Mouse (Mus musculus) liver, embryonic 14.5 days (tissue): ENCODE measurements around the gene Kcna6. TPM values are rescaled to one million over a fixed set of nuclear protein-coding genes. Genes with fewer than 3 reads are reported as not detected.

Source experiments
- ATAC-seq: fragments of 200-750 bp; cut with Nextera tagmentation; 2 replicates; pipeline ENCODE4 v1.8.0; 2017; ENCODE audit warnings: moderate number of reproducible peaks, mild to moderate bottlenecking, moderate library complexity; ENCODE audit not compliant: insufficient read depth
- DNase-seq, 3 experiments: peaks; one replicate each; pipeline ENCODE4 v3.0.0-alpha.2; 2012 to 2013; ENCODE audit warnings: low read depth in 3 of 3, low spot score in 3 of 3
- H3K27ac ChIP-seq: fragments of 300-500 bp; sonication (generic); 2 replicates; pipeline ENCODE4 v1.5.1; 2014; ENCODE audit warnings: moderate library complexity, mild to moderate bottlenecking, control low read depth, inconsistent platforms
- H3K27me3 ChIP-seq: fragments of 300-500 bp; sonication (generic); 2 replicates; pipeline ENCODE4 v1.6.1; 2014; ENCODE audit warnings: mild to moderate bottlenecking, low read length, moderate library complexity; ENCODE audit not compliant: control insufficient read depth, insufficient read depth
- H3K36me3 ChIP-seq: fragments of 300-500 bp; sonication (generic); replicated peaks from 2 replicates; pipeline ENCODE4 v1.6.1; 2014; ENCODE audit warnings: low read depth; ENCODE audit not compliant: control insufficient read depth, insufficient read depth
- H3K4me1 ChIP-seq, 2 experiments: fragments of 200-500 bp in 1 of 2; fragments of 300-500 bp in 1 of 2; sonication (generic) in 1 of 2; replicated peaks; 2 replicates each; pipeline ENCODE4 v1.6.1; 2012 to 2014; ENCODE audit warnings: antibody characterized with exemption in 1 of 2, inconsistent platforms in 1 of 2, low read length in 1 of 2; ENCODE audit not compliant: control insufficient read depth in 2 of 2, insufficient read depth in 2 of 2
- H3K4me2 ChIP-seq: fragments of 300-500 bp; sonication (generic); 2 replicates; pipeline ENCODE4 v1.6.1; 2014; ENCODE audit warnings: low read depth, mild to moderate bottlenecking, control low read depth, moderate library complexity
- H3K4me3 ChIP-seq, 2 experiments: fragments of 200-500 bp in 1 of 2; fragments of 300-500 bp in 1 of 2; sonication (generic) in 1 of 2; 2 replicates each; pipeline ENCODE4 v1.5.1; 2012 to 2014; ENCODE audit warnings: low read depth in 2 of 2, low read length in 2 of 2, mild to moderate bottlenecking in 2 of 2, control low read depth in 1 of 2, inconsistent platforms in 1 of 2, moderate library complexity in 1 of 2; ENCODE audit not compliant: insufficient read depth in 1 of 2
- H3K9ac ChIP-seq: fragments of 300-500 bp; sonication (generic); replicated peaks from 2 replicates; pipeline ENCODE4 v1.6.1; 2014; ENCODE audit warnings: mild to moderate bottlenecking, control low read depth, moderate library complexity
- H3K9me3 ChIP-seq: fragments of 300-500 bp; sonication (generic); 2 replicates; pipeline ENCODE4 v1.6.1; 2016; ENCODE audit warnings: low read length, mixed read lengths; ENCODE audit not compliant: control insufficient read depth
- CTCF ChIP-seq: IDR thresholded peaks from 2 replicates; pipeline ENCODE4 v1.5.1; 2016; ENCODE audit warnings: antibody characterized with exemption, low read depth, control low read depth
- EP300 ChIP-seq: IDR thresholded peaks from 2 replicates; pipeline ENCODE4 v1.6.1; 2016; ENCODE audit warnings: antibody characterized with exemption, low read depth
- WGBS: fragments of 180-500 bp; shearing (Covaris S2); extraction: QIAGEN DNeasy Blood & Tissue Kit; methylation state at CpG from one replicate; pipeline ENCODE4 v1.1.7; 2014; ENCODE audit not compliant: insufficient replicate concordance; 5-methylcytosine and 5-hydroxymethylcytosine counted together
- polyA plus RNA-seq, 2 experiments: library from polyadenylated mRNA; depleted of rRNA in 1 of 2; stranded (reverse) in 1 of 2; unstranded in 1 of 2; fragments of >200 nt; fragmentation: Nextera tagmentation in 1 of 2; extraction: Ambion mirVana in 1 of 2; gene quantifications; 2 replicates each; pipeline versions ENCODE4 v1.2.1 to v1.2.3; 2012 to 2014

Gene Kcna6
- polyA plus RNA-seq, 2 experiments = 0.07 to 0.10 TPM

GRCm38 (mm10) chr6:126687120-126687519 is 53.4 kb downstream of the Kcna6 start:
- ATAC-seq (no peak), DNase-seq (no peak)
- H3K4me3 ChIP-seq = no peak overlapping the region
- 68% methylated on average over 4 of the region's 4 CpGs for WGBS
- no peak overlapping the region for H3K9ac ChIP-seq
- no peak overlapping the region for H3K4me2 ChIP-seq
- no peak for TF ChIP-seq EP300
- TF ChIP-seq CTCF = no peak
- H3K9me3 ChIP-seq = no peaks in the 10 kb centered on the region
- no peaks in the 10 kb centered on the region for H3K4me1 ChIP-seq
- H3K27me3 ChIP-seq = no peaks in the 10 kb centered on the region
- H3K27ac ChIP-seq = no peak overlapping the region
- H3K36me3 ChIP-seq = no peaks in the 10 kb centered on the region

- TF ChIP-seq CTCF = no peak
- TF ChIP-seq EP300 = no peak
- no peak overlapping the region for H3K4me3 ChIP-seq
- ATAC-seq (no peak), DNase-seq (no peak)
- WGBS = 47% methylated on average over 3 of the region's 3 CpGs
- no peaks in the 10 kb centered on the region for H3K27me3 ChIP-seq
- H3K36me3 ChIP-seq = no peaks in the 10 kb centered on the region
- H3K9ac ChIP-seq = no peak overlapping the region
- no peak overlapping the region for H3K4me2 ChIP-seq
- H3K27ac ChIP-seq = no peak overlapping the region
- H3K4me1 ChIP-seq = no peaks in the 10 kb centered on the region
- H3K9me3 ChIP-seq = no peaks in the 10 kb centered on the region
Measured at GRCm38 (mm10) chr6:126685135-126685534, 55.3 kb downstream of the Kcna6 start.

- no peak overlapping the region for H3K4me3 ChIP-seq
- TF ChIP-seq EP300 (no peak), CTCF (peak; percentile 56)
- ATAC-seq (no peak), DNase-seq (no peak)
- H3K27ac ChIP-seq = no peak overlapping the region
- H3K9ac ChIP-seq = no peak overlapping the region
- H3K36me3 ChIP-seq = no peaks in the 10 kb centered on the region
- no peak overlapping the region for H3K4me2 ChIP-seq
- no peaks in the 10 kb centered on the region for H3K27me3 ChIP-seq
- H3K9me3 ChIP-seq = no peaks in the 10 kb centered on the region
- WGBS = 51% methylated on average over 7 of the region's 7 CpGs
- H3K4me1 ChIP-seq = no peaks in the 10 kb centered on the region
Measured at GRCm38 (mm10) chr6:126678961-126679360, 61.5 kb downstream of the Kcna6 start.

DNA sequence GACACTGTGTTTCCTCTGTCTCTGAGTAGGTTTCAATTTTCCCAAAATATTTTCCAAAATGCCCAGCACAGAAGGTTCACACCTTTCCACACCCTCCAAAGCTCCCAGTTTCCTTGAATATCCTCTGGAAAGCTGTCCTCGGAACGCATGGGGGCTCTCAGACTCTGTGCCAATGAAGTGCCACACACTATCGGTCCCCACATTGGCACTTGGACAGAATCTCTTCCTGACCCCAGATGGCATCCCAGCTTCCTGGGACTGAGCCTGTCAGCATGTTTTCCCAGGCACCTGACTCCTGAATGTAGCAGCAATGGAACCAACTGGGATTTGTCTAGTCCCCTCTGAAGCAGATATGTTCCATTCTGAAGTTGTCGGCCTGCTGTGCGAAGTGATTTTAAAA is 73.5 kb downstream of the Kcna6 start:
- DNase-seq = no peak
- 68% methylated on average over 5 of the region's 5 CpGs for WGBS
- TF ChIP-seq CTCF = no peak
- no peak for TF ChIP-seq EP300
- Histone ChIP-seq H3K4me3 (no peak overlapping the region), H3K36me3 (no peaks in the 10 kb centered on the region), H3K9me3 (no peaks in the 10 kb centered on the region), H3K9ac (no peak overlapping the region), H3K4me2 (no peak overlapping the region), H3K27ac (no peak overlapping the region), H3K4me1 (no peaks in the 10 kb centered on the region), H3K27me3 (no peaks in the 10 kb centered on the region)
- no peak for ATAC-seq

- no peak overlapping the region for H3K4me2 ChIP-seq
- 48% methylated on average over 6 of the region's 6 CpGs for WGBS
- no peak overlapping the region for H3K27ac ChIP-seq
- H3K4me1 ChIP-seq = no peaks in the 10 kb centered on the region
- no peak for TF ChIP-seq EP300
- no peak for TF ChIP-seq CTCF
- H3K27me3 ChIP-seq = no peaks in the 10 kb centered on the region
- H3K9ac ChIP-seq = no peak overlapping the region
- DNase-seq (no peak), ATAC-seq (no peak)
- no peaks in the 10 kb centered on the region for H3K36me3 ChIP-seq
- no peak overlapping the region for H3K4me3 ChIP-seq
- H3K9me3 ChIP-seq = no peaks in the 10 kb centered on the region
Measured at GRCm38 (mm10) chr6:126666091-126666490, 74.4 kb downstream of the Kcna6 start.
